Mouse (Mus musculus) embryonic facial prominence, embryonic 13.5 days (tissue): ENCODE results near the gene Far2. TPM values are rescaled to one million over a fixed set of nuclear protein-coding genes. Genes with fewer than 3 reads are reported as not detected.
"Not testable (repeated sequence)": the region's sequence is repeated elsewhere in the genome, so short reads cannot be mapped to it uniquely, and the experiment has no call there.

Source experiments
- ATAC-seq: fragments of 200-750 bp; cut with Nextera tagmentation; 2 replicates; pipeline ENCODE4 v1.8.0; 2017; ENCODE audit warnings: low read depth; ENCODE audit not compliant: insufficient number of reproducible peaks, insufficient read depth, low FRiP score, low TSS enrichment
- H3K27ac ChIP-seq: fragments of 300-500 bp; sonication (generic); 2 replicates; pipeline ENCODE4 v1.5.1; 2015; ENCODE audit warnings: moderate library complexity, mild to moderate bottlenecking, inconsistent platforms
- H3K27me3 ChIP-seq: fragments of 300-500 bp; sonication (generic); 2 replicates; pipeline ENCODE4 v1.6.1; 2015; ENCODE audit warnings: mild to moderate bottlenecking, inconsistent platforms
- H3K36me3 ChIP-seq: fragments of 300-500 bp; sonication (generic); 2 replicates; pipeline ENCODE4 v1.6.1; 2015; ENCODE audit warnings: mild to moderate bottlenecking, inconsistent platforms
- H3K4me1 ChIP-seq: fragments of 300-500 bp; sonication (generic); 2 replicates; pipeline ENCODE4 v1.6.1; 2015; ENCODE audit warnings: inconsistent platforms
- H3K4me2 ChIP-seq: fragments of 300-500 bp; sonication (generic); 2 replicates; pipeline ENCODE4 v1.6.1; 2015; ENCODE audit warnings: moderate library complexity, mild to moderate bottlenecking, inconsistent platforms
- H3K4me3 ChIP-seq: fragments of 300-500 bp; sonication (generic); 2 replicates; pipeline ENCODE4 v1.5.1; 2015; ENCODE audit warnings: mild to moderate bottlenecking, inconsistent platforms
- H3K9ac ChIP-seq: fragments of 300-500 bp; sonication (generic); 2 replicates; pipeline ENCODE4 v1.6.1; 2015; ENCODE audit warnings: mild to moderate bottlenecking, inconsistent platforms
- H3K9me3 ChIP-seq: fragments of 300-500 bp; sonication (generic); 2 replicates; pipeline ENCODE4 v1.6.1; 2016; ENCODE audit warnings: inconsistent platforms
- WGBS: fragments of 180-500 bp; shearing (Covaris S2); methylation state at CpG from one replicate; pipeline ENCODE4 v1.1.7; 2015; ENCODE audit warnings: mixed read lengths; 5-methylcytosine and 5-hydroxymethylcytosine counted together
- polyA plus RNA-seq: library from polyadenylated mRNA; unstranded; fragments of >200 nt; fragmentation: Nextera tagmentation; extraction: Ambion mirVana; gene quantifications from 2 replicates; pipeline ENCODE4 v1.2.1, GENCODE M21; 2015

Gene Far2
- polyA plus RNA-seq, 1 experiment from 2014 or later = 11.1 TPM

GRCm38 (mm10) chr6:148120703-148121102 lies 73.6 kb downstream of the Far2 start:
- no peaks in the 10 kb centered on the region for H3K36me3 ChIP-seq
- no peaks in the 10 kb centered on the region for H3K9me3 ChIP-seq
- H3K4me1 ChIP-seq = no peaks in the 10 kb centered on the region
- WGBS = 84% methylated on average over 1 of the region's 1 CpGs
- no peak overlapping the region for H3K27ac ChIP-seq
- H3K4me2 ChIP-seq = no peak overlapping the region
- no peaks in the 10 kb centered on the region for H3K27me3 ChIP-seq
- H3K4me3 ChIP-seq = no peak overlapping the region
- no peak for ATAC-seq
- no peak overlapping the region for H3K9ac ChIP-seq

GRCm38 (mm10) chr6:148126851-148127250 lies 79.8 kb downstream of the Far2 start:
- not testable (repeated sequence) for H3K9me3 ChIP-seq, H3K9ac ChIP-seq, H3K4me2 ChIP-seq, H3K36me3 ChIP-seq, H3K4me3 ChIP-seq, H3K27me3 ChIP-seq, ATAC-seq, H3K4me1 ChIP-seq, H3K27ac ChIP-seq
- WGBS = 81% methylated on average over 10 of the region's 10 CpGs

DNA sequence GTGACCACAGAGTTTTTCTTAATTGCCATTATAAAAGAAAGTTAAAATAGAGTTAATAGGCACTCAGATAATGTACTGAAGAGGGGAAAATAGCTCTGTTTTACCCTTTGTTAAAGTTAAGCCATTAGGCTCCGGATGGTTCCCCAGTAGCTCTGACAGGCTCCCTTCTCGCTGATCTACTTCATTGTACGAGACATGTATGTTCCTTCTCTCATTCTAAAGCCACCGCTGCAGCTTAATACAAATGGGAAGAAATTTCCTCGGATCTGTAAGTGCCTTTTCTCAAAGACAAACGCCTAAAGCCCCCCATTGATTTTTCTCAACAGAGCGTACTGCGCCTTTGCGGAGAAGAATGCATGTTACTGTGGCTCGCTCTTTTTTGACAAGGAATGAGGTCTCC lies 85.3 kb downstream of the Far2 start:
- Histone ChIP-seq H3K27me3 (no peaks in the 10 kb centered on the region), H3K9me3 (no peaks in the 10 kb centered on the region), H3K36me3 (no peaks in the 10 kb centered on the region), H3K9ac (no peak overlapping the region), H3K4me3 (no peak overlapping the region), H3K4me2 (no peak overlapping the region), H3K27ac (no peak overlapping the region), H3K4me1 (no peaks in the 10 kb centered on the region)
- no peak for ATAC-seq
- WGBS = 60% methylated on average over 10 of the region's 10 CpGs

DNA sequence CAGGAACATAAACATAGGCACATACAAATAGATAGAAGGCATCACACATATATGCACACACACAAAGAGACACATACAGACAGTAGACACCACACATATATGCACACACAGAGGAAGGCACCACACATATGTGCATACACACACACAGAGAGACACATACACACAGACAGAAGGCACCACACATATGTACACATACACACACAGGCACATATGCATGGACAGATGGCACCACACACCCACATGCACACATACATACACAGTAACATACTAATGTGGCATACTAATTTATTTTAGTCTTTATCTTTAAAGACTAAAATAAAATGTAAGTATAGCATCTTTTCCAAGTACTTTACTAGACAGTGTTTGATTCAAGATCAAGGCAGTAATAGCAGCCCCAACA lies 86.5 kb downstream of the Far2 start:
- Histone ChIP-seq H3K9me3 (no peaks in the 10 kb centered on the region), H3K4me3 (no peak overlapping the region), H3K9ac (no peak overlapping the region), H3K36me3 (no peaks in the 10 kb centered on the region), H3K4me1 (no peaks in the 10 kb centered on the region), H3K27me3 (0 out of 2 replicates have a peak, but pooled peaks cover 3% of the 10 kb centered on the region), H3K27ac (no peak overlapping the region), H3K4me2 (no peak overlapping the region)
- ATAC-seq = no peak

- no peak overlapping the region for H3K27ac ChIP-seq
- H3K4me1 ChIP-seq = no peaks in the 10 kb centered on the region
- no peaks in the 10 kb centered on the region for H3K9me3 ChIP-seq
- H3K27me3 ChIP-seq = 0 out of 2 replicates have a peak, but pooled peaks cover 3% of the 10 kb centered on the region
- no peak overlapping the region for H3K9ac ChIP-seq
- no peak for ATAC-seq
- no peaks in the 10 kb centered on the region for H3K36me3 ChIP-seq
- H3K4me2 ChIP-seq = no peak overlapping the region
- WGBS = 27% methylated on average over 9 of the region's 9 CpGs
- H3K4me3 ChIP-seq = no peak overlapping the region
These were observed 88.8 kb downstream of the Far2 start for GRCm38 (mm10) chr6:148135769-148136382.

DNA sequence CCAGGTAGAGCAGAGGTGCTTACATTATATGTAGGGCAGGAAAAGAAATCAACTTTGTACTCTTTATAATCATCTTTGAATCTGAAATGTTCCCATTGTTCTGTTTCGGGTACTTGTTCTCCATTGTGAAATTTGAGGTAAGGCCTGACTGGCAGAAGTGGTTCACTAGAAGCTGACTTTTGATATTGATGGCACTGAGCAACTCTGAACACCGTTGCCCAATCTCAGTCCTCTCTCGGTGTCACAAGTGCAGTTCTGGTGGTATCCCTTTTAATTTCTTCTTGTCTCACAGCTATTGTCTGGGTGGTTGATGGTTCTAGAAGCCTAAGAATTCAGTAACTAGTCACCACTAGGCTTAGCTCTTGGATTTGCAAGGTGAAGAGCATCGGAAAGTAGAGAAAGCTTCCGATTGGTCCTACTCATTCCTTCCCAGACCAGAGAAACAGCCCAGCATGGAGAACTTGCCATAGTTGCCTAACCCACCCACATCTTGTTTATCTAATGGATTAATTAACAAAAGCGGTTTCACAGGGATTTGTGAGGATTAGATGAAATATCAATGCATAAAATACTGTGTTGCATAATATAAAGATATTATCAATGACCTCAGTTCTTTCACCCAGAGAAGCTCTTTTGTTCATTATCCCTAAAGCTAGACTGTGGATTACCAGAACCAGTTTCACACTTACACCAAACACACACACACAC lies 92.4 kb downstream of the Far2 start:
- Histone ChIP-seq H3K9ac (no peak overlapping the region), H3K4me1 (no peaks in the 10 kb centered on the region), H3K4me2 (no peak overlapping the region), H3K36me3 (no peaks in the 10 kb centered on the region), H3K9me3 (no peaks in the 10 kb centered on the region), H3K27me3 (0 out of 2 replicates have a peak, but pooled peaks cover 3% of the 10 kb centered on the region), H3K4me3 (no peak overlapping the region), H3K27ac (no peak overlapping the region)
- 83% methylated on average over 6 of the region's 6 CpGs for WGBS
- ATAC-seq = no peak

DNA sequence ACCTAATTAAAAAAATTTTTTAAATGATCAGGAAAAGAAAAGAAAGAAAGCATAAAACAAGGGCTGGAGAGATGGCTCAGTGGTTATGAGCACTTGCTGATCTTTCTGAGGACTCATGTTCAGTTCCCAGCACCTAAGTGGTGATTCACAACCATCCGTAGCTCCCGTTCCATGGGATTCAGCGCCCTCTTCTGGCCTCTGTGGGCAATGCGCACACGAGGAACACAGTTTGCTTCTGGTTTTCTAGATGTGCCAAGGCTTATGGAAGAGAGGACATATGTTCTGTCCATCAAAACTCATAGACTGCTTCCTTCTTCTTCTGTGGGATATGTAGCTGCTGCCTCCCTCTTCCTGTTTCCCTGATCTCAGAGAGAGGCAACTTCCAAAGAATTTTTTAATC lies 94.8 kb downstream of the Far2 start:
- WGBS = 81% methylated on average over 5 of the region's 5 CpGs
- Histone ChIP-seq H3K4me3 (no peak overlapping the region), H3K27ac (no peak overlapping the region), H3K9me3 (no peaks in the 10 kb centered on the region), H3K4me2 (no peak overlapping the region), H3K36me3 (no peaks in the 10 kb centered on the region), H3K4me1 (no peaks in the 10 kb centered on the region), H3K27me3 (0 out of 2 replicates have a peak, but pooled peaks cover 3% of the 10 kb centered on the region), H3K9ac (no peak overlapping the region)
- ATAC-seq = no peak

DNA sequence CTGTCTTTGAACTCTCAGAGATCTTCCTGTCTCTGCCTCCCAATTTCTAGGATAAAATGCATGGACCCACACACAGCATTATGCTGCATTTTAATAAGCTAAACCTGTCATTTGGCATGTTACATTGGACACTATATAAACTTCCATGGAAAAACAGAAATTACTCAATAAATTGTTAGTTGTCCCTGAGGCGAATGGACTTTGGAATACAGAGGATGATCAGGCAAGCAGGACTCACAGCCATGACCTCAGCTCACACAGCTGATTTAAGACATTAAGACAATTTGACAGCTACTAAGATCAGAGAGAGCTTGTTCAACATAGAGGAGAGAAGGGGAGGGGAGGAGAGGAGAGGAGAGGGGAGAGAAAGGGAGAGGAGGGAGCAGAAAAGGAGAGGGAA lies 95.4 kb downstream of the Far2 start:
- H3K4me2 ChIP-seq = no peak overlapping the region
- ATAC-seq = no peak
- WGBS = 88% methylated on average over 1 of the region's 1 CpGs

DNA sequence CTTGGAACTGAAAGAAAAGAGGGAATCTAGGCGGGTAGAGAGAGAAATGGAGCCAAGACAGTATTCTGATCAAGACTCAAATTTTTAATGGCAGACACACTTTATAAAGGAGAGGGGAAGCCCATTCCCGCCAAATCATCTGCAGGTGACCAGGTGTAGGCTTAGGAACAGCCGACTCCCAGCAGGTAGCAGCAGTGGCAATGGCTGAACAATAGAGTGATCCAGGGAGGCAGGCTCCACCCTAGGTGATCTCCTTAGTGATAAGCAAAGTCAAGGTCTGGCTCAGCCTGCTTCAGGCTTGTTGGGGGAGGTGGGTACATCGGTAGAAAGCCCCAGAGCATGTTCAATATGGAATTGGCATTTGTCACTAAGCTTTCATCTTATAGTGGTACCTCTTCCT lies 105.2 kb downstream of the Far2 start:
- H3K9ac ChIP-seq, H3K27me3 ChIP-seq, H3K27ac ChIP-seq, H3K36me3 ChIP-seq, H3K4me3 ChIP-seq, H3K9me3 ChIP-seq, H3K4me2 ChIP-seq, H3K4me1 ChIP-seq, ATAC-seq: not testable (repeated sequence)
- WGBS = 59% methylated on average over 4 of the region's 4 CpGs

More for the DNA sequence above, 95.4 kb downstream of the Far2 start:
- H3K4me3 ChIP-seq = no peak overlapping the region
- 0 out of 2 replicates have a peak, but pooled peaks cover 3% of the 10 kb centered on the region for H3K27me3 ChIP-seq
- H3K36me3 ChIP-seq = no peaks in the 10 kb centered on the region
- no peaks in the 10 kb centered on the region for H3K4me1 ChIP-seq
- no peak overlapping the region for H3K9ac ChIP-seq
- no peaks in the 10 kb centered on the region for H3K9me3 ChIP-seq
- H3K27ac ChIP-seq = no peak overlapping the region

DNA sequence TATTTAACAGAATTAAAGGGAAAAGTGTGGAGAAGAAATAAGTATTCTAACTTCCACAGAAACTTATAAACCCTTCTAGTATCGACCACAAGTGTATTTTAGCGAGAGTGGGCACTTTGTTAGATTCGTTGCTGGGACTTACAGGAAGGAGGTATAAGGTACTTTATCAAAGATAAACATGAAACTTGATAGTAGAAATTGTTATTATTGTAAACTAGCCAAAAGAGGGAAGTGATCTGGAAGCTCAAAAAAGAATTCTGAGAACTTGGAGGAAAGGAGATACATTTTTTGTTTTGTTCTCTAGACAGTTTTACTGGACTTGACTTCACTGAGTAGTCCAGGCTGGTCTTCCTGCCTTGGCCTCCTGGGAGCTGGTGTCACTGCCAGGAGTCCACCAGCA lies 125.8 kb downstream of the Far2 start:
- H3K9me3 ChIP-seq = no peaks in the 10 kb centered on the region
- H3K4me2 ChIP-seq = no peak overlapping the region
- no peak overlapping the region for H3K27ac ChIP-seq
- H3K27me3 ChIP-seq = no peaks in the 10 kb centered on the region
- H3K36me3 ChIP-seq = no peaks in the 10 kb centered on the region
- H3K9ac ChIP-seq = no peak overlapping the region
- H3K4me1 ChIP-seq = no peaks in the 10 kb centered on the region
- no peak for ATAC-seq
- no peak overlapping the region for H3K4me3 ChIP-seq
- WGBS = 86% methylated on average over 3 of the region's 3 CpGs

DNA sequence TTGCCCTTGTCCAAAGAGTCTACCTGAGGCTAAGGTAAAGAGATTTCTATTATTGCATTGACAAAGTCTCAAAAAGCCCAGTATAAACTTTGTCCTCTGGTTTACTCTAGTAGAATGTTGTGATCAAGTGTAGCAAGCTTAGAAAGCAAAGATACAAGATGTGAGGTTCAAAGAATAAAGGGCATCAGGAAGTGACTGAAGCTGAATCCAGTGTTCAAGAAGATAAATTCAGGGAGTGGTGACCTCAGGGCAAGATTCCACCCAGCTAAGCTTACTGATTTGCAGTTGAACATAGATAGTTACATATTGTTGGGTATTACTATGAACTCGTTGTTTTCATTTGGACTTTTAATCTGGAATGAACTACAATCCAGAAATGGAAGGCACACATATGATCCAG lies 138.6 kb downstream of the Far2 start:
- H3K9ac ChIP-seq = no peak overlapping the region
- H3K9me3 ChIP-seq = no peaks in the 10 kb centered on the region
- peaks cover 82% of the 10 kb centered on the region for H3K36me3 ChIP-seq
- H3K27me3 ChIP-seq = no peaks in the 10 kb centered on the region
- 87% methylated on average over 1 of the region's 1 CpGs for WGBS
- no peaks in the 10 kb centered on the region for H3K4me1 ChIP-seq
- H3K4me2 ChIP-seq = no peak overlapping the region
- ATAC-seq = no peak
- H3K4me3 ChIP-seq = no peak overlapping the region
- H3K27ac ChIP-seq = no peak overlapping the region

- Histone ChIP-seq H3K4me3 (no peak overlapping the region), H3K4me1 (no peaks in the 10 kb centered on the region), H3K27me3 (no peaks in the 10 kb centered on the region), H3K27ac (no peak overlapping the region), H3K4me2 (no peak overlapping the region), H3K9me3 (no peaks in the 10 kb centered on the region), H3K9ac (no peak overlapping the region), H3K36me3 (peaks cover 74% of the 10 kb centered on the region)
- no peak for ATAC-seq
- 87% methylated on average over 6 of the region's 6 CpGs for WGBS
These were observed 147.1 kb downstream of the Far2 start for GRCm38 (mm10) chr6:148193972-148194701.
